Mouse (Mus musculus) embryo, embryonic 11 days (tissue): ENCODE data around the gene Art3.
"Not testable (repeated sequence)": the region's sequence is repeated elsewhere in the genome, so short reads cannot be mapped to it uniquely, and the experiment has no call there.

Source experiments
- DNase-seq: peaks from one replicate; pipeline ENCODE4 v3.0.0-alpha.2; 2015

The Art3 gene

GRCm38 (mm10) chr5:92340606-92341005 is 9.0 kb downstream of the Art3 start:
- no peak for DNase-seq

- no peak for DNase-seq
Observed at GRCm38 (mm10) chr5:92345006-92345405, 13.4 kb downstream of the Art3 start.

- peak; percentile 72 for DNase-seq
Observed at GRCm38 (mm10) chr5:92348794-92349413, 17.3 kb downstream of the Art3 start, which contains the start of gene Cxcl10. Gene Cxcl10, minus strand, starts transcription at chr5:92348889.

- DNase-seq = no peak
Observed at GRCm38 (mm10) chr5:92349731-92350130, 18.1 kb downstream of the Art3 start.

- DNase-seq = not testable (repeated sequence)
Observed at GRCm38 (mm10) chr5:92352716-92353115, 21.1 kb downstream of the Art3 start.

- no peak for DNase-seq
Observed at GRCm38 (mm10) chr5:92353517-92353916, 21.9 kb downstream of the Art3 start.

- DNase-seq = peak; percentile 64
Observed at GRCm38 (mm10) chr5:92358033-92358432, 26.4 kb downstream of the Art3 start.

GRCm38 (mm10) chr5:92358767-92359455 is 27.3 kb downstream of the Art3 start:
- no peak for DNase-seq

GRCm38 (mm10) chr5:92363179-92363578 is 31.6 kb downstream of the Art3 start:
- no peak for DNase-seq

GRCm38 (mm10) chr5:92364011-92364410 is 32.4 kb downstream of the Art3 start:
- DNase-seq = no peak

GRCm38 (mm10) chr5:92365146-92365705 is 33.6 kb downstream of the Art3 start:
- no peak for DNase-seq

- DNase-seq = no peak
Observed at GRCm38 (mm10) chr5:92366565-92366964, 34.9 kb downstream of the Art3 start.

- DNase-seq = no peak
Observed at GRCm38 (mm10) chr5:92368392-92368791, 36.8 kb downstream of the Art3 start.

- DNase-seq = peak; percentile 29
Observed at GRCm38 (mm10) chr5:92369151-92369994, 37.7 kb downstream of the Art3 start.

GRCm38 (mm10) chr5:92370392-92370791 is 38.8 kb downstream of the Art3 start:
- no peak for DNase-seq

- DNase-seq = no peak
Observed at GRCm38 (mm10) chr5:92370891-92371290, 39.3 kb downstream of the Art3 start.

- DNase-seq = no peak
Observed at GRCm38 (mm10) chr5:92371361-92371976, 39.8 kb downstream of the Art3 start.

GRCm38 (mm10) chr5:92372605-92373004 is 41.0 kb downstream of the Art3 start:
- DNase-seq = no peak

GRCm38 (mm10) chr5:92374721-92375142 is 43.1 kb downstream of the Art3 start:
- DNase-seq = no peak

GRCm38 (mm10) chr5:92375368-92375767 is 43.7 kb downstream of the Art3 start:
- no peak for DNase-seq

GRCm38 (mm10) chr5:92376795-92377405 is 45.3 kb downstream of the Art3 start:
- no peak for DNase-seq
